Mouse (Mus musculus) bone marrow macrophage, adult 2 months (primary cell): ENCODE measurements around the gene Mmp9. TPM values are rescaled to one million over a fixed set of nuclear protein-coding genes. Genes with fewer than 3 reads are reported as not detected.

Experiments used
- H3K27ac ChIP-seq: 2 replicates; pipeline ENCODE4 v1.5.1; 2012; ENCODE audit warnings: low read depth, low read length; ENCODE audit not compliant: insufficient read depth
- H3K4me1 ChIP-seq: 2 replicates; pipeline ENCODE4 v1.6.1; 2012; ENCODE audit warnings: low read length; ENCODE audit not compliant: control insufficient read depth, insufficient read depth
- H3K4me3 ChIP-seq: 2 replicates; pipeline ENCODE4 v1.5.1; 2012; ENCODE audit warnings: mild to moderate bottlenecking, low read length, moderate library complexity; ENCODE audit not compliant: insufficient read depth
- CTCF ChIP-seq: IDR thresholded peaks from 2 replicates; pipeline ENCODE4 v1.5.1; 2012; ENCODE audit warnings: low read depth, mild to moderate bottlenecking, low read length, moderate library complexity
- POLR2A ChIP-seq: IDR thresholded peaks from 2 replicates; pipeline ENCODE4 v1.6.1; 2012; ENCODE audit warnings: mild to moderate bottlenecking, low read depth, low read length, borderline replicate concordance
- polyA plus RNA-seq: library from polyadenylated mRNA; stranded (reverse); fragments of >200 nt; gene quantifications from 2 replicates; pipeline ENCODE4 v1.2.4, GENCODE M21; 2012; ENCODE audit not compliant: missing spikeins, insufficient read depth, insufficient read length

Gene Mmp9
- polyA plus RNA-seq, 1 experiment: 0.70 TPM

- TF ChIP-seq CTCF (no peak), POLR2A (no peak)
- H3K27ac ChIP-seq: no peak overlapping the region
- H3K4me3 ChIP-seq: peak overlapping the region; percentile 43
- H3K4me1 ChIP-seq: 0 out of 2 replicates have a peak, but pooled peaks cover 5% of the 10 kb centered on the region
Observed at GRCm38 (mm10) chr2:164996848-164997720, 56.5 kb downstream of the Mmp9 start.

GRCm38 (mm10) chr2:164997721-164998428, 57.3 kb downstream of the Mmp9 start:
- TF ChIP-seq CTCF: no peak
- no peak for TF ChIP-seq POLR2A
- peak overlapping the region; percentile 43 for H3K4me3 ChIP-seq
- H3K27ac ChIP-seq: no peak overlapping the region
- H3K4me1 ChIP-seq: 0 out of 2 replicates have a peak, but pooled peaks cover 5% of the 10 kb centered on the region

- Histone ChIP-seq H3K4me1 (0 out of 2 replicates have a peak, but pooled peaks cover 5% of the 10 kb centered on the region), H3K4me3 (no peak overlapping the region), H3K27ac (no peak overlapping the region)
- TF ChIP-seq POLR2A: no peak
Observed at GRCm38 (mm10) chr2:165001958-165002357, 61.4 kb downstream of the Mmp9 start.

- Histone ChIP-seq H3K4me3 (no peak overlapping the region), H3K4me1 (0 out of 2 replicates have a peak, but pooled peaks cover 2% of the 10 kb centered on the region), H3K27ac (no peak overlapping the region)
- TF ChIP-seq POLR2A: no peak
- no peak for TF ChIP-seq CTCF
Observed at GRCm38 (mm10) chr2:165003108-165003507, 62.5 kb downstream of the Mmp9 start.

GRCm38 (mm10) chr2:165004237-165004636, 63.7 kb downstream of the Mmp9 start:
- Histone ChIP-seq H3K4me1 (no peaks in the 10 kb centered on the region), H3K27ac (no peak overlapping the region), H3K4me3 (no peak overlapping the region)
- TF ChIP-seq CTCF (no peak), POLR2A (no peak)

Other genes starting within 250 kb of the Mmp9 start
- gene Spint4, start 242.3 kb upstream of the Mmp9 start, polyA plus RNA-seq: not detected in 2 replicates
- gene Spint5, start 225.5 kb upstream of the Mmp9 start, polyA plus RNA-seq: not detected in 2 replicates
- gene Wfdc3, start 194.8 kb upstream of the Mmp9 start, polyA plus RNA-seq: not detected in 2 replicates
- gene Dnttip1, start 194.8 kb upstream of the Mmp9 start, polyA plus RNA-seq: 33.4 and 33.7 TPM in 2 replicates
- gene Ube2c, start 170.9 kb upstream of the Mmp9 start, polyA plus RNA-seq: 93.9 and 99.8 TPM in 2 replicates
- gene Tnnc2, start 160.8 kb upstream of the Mmp9 start, polyA plus RNA-seq: 0.80 TPM in 1 of 2 replicates, not detected in the other
- 14.6 and 20.3 TPM in 2 replicates for gene Snx21, start 155.0 kb upstream of the Mmp9 start, polyA plus RNA-seq
- gene Acot8, start 135.9 kb upstream of the Mmp9 start, polyA plus RNA-seq: 26.8 and 27.6 TPM in 2 replicates
- 5.0 and 7.3 TPM in 2 replicates for gene Zswim3, start 135.7 kb upstream of the Mmp9 start, polyA plus RNA-seq
- gene Zswim1, start 118.1 kb upstream of the Mmp9 start, polyA plus RNA-seq: 5.7 and 5.8 TPM in 2 replicates
- 1.4 TPM in 1 of 2 replicates, not detected in the other for gene Spata25, start 112.2 kb upstream of the Mmp9 start, polyA plus RNA-seq
- gene Ctsa, start 107.9 kb upstream of the Mmp9 start, polyA plus RNA-seq: 632 and 760 TPM in 2 replicates
- gene Neurl2, start 107.3 kb upstream of the Mmp9 start, polyA plus RNA-seq: 21.0 and 25.4 TPM in 2 replicates
- gene Pltp, start 83.1 kb upstream of the Mmp9 start, polyA plus RNA-seq: 1,260 and 1,371 TPM in 2 replicates
- gene Pcif1, start 61.5 kb upstream of the Mmp9 start, polyA plus RNA-seq: 27.1 and 27.6 TPM in 2 replicates
- gene Zfp335, start 29.0 kb upstream of the Mmp9 start, polyA plus RNA-seq: 14.0 and 14.5 TPM in 2 replicates
- gene Slc12a5, start 20.0 kb downstream of the Mmp9 start, polyA plus RNA-seq: not detected in 2 replicates
- gene Ncoa5, start 94.1 kb downstream of the Mmp9 start, polyA plus RNA-seq: 29.5 and 33.0 TPM in 2 replicates
- 20.4 and 29.2 TPM in 2 replicates for gene Cd40, start 114.8 kb downstream of the Mmp9 start, polyA plus RNA-seq
- not detected in 2 replicates for gene 1700025C18Rik, start 150.0 kb downstream of the Mmp9 start, polyA plus RNA-seq